Mouse (Mus musculus): ENCODE measurements around the gene M6pr. TPM values are rescaled to one million over a fixed set of nuclear protein-coding genes. Genes with fewer than 3 reads are reported as not detected.
"Not testable (repeated sequence)": the region's sequence is repeated elsewhere in the genome, so short reads cannot be mapped to it uniquely, and the experiment has no call there.

Gene M6pr
- polyA plus RNA-seq, 1 experiment from 2014 or later, result 75.1 TPM

DNA sequence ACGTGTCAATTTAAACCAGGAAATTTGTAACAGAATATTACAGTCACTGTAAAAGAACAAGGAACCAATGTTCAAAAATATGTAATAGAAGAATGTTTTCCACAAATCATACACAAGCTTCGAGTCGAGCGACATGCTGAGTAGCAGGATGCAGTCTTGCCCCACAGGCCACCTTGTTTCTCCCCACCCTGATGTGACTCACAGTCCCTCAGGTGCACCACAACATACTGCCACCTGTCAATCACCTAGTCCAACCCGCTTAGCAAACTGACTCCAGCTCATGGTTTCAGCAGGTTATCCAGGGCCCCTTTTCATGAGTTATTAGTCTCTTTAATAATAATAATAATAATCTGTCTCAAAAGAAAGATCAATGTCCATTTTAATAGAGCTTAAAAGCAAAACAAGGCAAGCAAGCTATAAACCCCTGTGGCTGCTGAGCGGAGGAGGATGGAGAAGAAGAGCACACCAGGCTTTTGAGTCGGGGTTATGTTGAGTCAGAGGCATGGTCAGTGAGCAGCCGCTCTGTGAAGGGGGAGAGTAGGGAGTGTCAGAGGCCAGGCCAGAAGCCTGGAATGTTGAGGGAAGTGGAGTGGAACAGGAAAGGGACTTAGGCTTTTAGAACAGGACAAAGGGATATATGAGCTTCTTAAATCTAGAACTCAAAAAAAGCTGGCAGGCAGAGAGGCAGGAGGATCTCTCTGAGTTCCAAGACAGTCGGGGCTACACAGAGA lies 36.0 kb downstream of the M6pr start:
- Histone ChIP-seq H3K9ac (no peak overlapping the region), H3K4me2 (replicated peaks) (no peak overlapping the region), H3K36me3 (no peaks in the 10 kb centered on the region), H3K27ac (no peak overlapping the region), H3K27me3 (no peaks in the 10 kb centered on the region), H3K4me3 (no peak overlapping the region), H3K4me1 (0 out of 2 replicates have a peak, but pooled peaks cover 3% of the 10 kb centered on the region), H3K9me3 (no peaks in the 10 kb centered on the region)
- ATAC-seq (ENCODE audit: insufficient number of reproducible peaks, insufficient read depth, low FRiP score, low TSS enrichment), result no peak
- WGBS, result 46% methylated on average over 9 of the region's 9 CpGs

GRCm38 (mm10) chr6:122345731-122346130 lies 37.2 kb downstream of the M6pr start:
- Histone ChIP-seq H3K27me3 (no peaks in the 10 kb centered on the region), H3K4me3 (no peak overlapping the region), H3K4me2 (replicated peaks) (no peak overlapping the region), H3K9ac (no peak overlapping the region), H3K4me1 (0 out of 2 replicates have a peak, but pooled peaks cover 3% of the 10 kb centered on the region), H3K27ac (no peak overlapping the region), H3K36me3 (no peaks in the 10 kb centered on the region), H3K9me3 (no peaks in the 10 kb centered on the region)
- 81% methylated on average over 6 of the region's 6 CpGs for WGBS
- ATAC-seq (ENCODE audit: insufficient number of reproducible peaks, insufficient read depth, low FRiP score, low TSS enrichment), result no peak

DNA sequence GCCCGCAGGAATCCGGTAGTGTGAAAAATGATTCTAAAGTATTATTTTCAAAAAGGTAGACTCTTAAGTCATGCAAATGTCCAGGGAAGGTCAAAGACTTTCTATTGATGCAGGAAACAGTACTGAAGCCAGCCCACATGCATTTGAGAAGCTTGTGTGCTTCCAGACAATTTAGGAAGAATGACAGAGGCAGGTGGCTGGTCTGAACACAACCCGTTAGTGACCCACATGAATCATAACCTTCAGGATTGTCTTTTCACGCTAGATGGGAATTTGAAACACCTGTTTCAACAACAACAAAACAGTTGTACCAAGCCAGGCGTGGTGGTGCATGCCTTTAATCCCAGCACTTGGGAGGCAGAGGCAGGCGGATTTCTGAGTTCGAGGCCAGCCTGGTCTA lies 37.9 kb downstream of the M6pr start:
- H3K9ac ChIP-seq, result no peak overlapping the region
- no peak overlapping the region for H3K27ac ChIP-seq
- WGBS, result 80% methylated on average over 7 of the region's 7 CpGs
- no peaks in the 10 kb centered on the region for H3K4me1 ChIP-seq
- ATAC-seq (ENCODE audit: insufficient number of reproducible peaks, insufficient read depth, low FRiP score, low TSS enrichment), result no peak
- no peaks in the 10 kb centered on the region for H3K9me3 ChIP-seq
- H3K4me3 ChIP-seq, result no peak overlapping the region
- no peaks in the 10 kb centered on the region for H3K36me3 ChIP-seq
- no peaks in the 10 kb centered on the region for H3K27me3 ChIP-seq
- no peak overlapping the region for H3K4me2 ChIP-seq (replicated peaks)

DNA sequence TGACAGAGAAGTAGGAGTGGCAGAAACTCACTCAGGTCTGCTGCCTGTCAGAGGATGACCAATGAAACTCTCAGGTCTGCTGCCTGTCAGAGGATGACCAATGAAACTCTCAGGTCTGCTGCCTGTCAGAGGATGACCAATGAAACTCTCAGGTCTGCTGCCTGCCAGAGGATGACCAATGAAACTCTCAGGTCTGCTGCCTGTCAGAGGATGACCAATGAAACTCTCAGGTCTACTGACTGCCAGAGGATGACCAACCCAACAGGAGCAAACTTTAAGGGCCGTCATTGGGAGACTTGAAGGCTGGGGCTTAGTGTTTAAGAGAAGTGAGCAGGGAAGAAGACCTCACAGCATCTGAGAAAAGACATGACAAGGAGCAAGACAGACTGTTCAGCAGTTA lies 38.8 kb downstream of the M6pr start:
- H3K27ac ChIP-seq; H3K4me1 ChIP-seq; H3K9me3 ChIP-seq; H3K4me3 ChIP-seq; H3K36me3 ChIP-seq; ATAC-seq (ENCODE audit: insufficient number of reproducible peaks, insufficient read depth, low FRiP score, low TSS enrichment); H3K4me2 ChIP-seq (replicated peaks); H3K27me3 ChIP-seq; H3K9ac ChIP-seq: not testable (repeated sequence)
- 67% methylated on average over 1 of the region's 1 CpGs for WGBS

DNA sequence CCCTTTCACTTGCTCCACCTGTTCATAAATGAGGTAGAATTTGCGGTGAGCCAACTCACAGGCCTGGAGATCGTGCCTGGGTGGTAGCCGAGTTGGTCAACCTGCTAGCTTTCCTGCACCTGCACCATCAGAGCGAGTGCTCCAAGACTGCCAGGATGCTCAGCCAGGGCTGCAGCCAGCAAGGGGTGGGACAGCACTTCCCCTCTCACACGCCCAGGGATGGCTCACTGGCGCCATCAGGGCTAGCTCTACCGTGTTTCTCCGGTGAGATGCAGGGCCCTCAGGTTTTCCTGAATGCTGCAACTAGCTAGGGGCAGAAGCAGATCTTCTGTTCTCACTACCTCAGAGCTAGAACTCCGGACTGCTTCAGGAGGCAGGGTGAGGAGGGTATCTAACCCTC lies 47.4 kb downstream of the M6pr start:
- H3K9ac ChIP-seq, result no peak overlapping the region
- ATAC-seq (ENCODE audit: insufficient number of reproducible peaks, insufficient read depth, low FRiP score, low TSS enrichment), result no peak
- no peaks in the 10 kb centered on the region for H3K27me3 ChIP-seq
- WGBS, result 61% methylated on average over 9 of the region's 9 CpGs
- no peak overlapping the region for H3K27ac ChIP-seq
- no peaks in the 10 kb centered on the region for H3K9me3 ChIP-seq
- no peaks in the 10 kb centered on the region for H3K36me3 ChIP-seq
- H3K4me3 ChIP-seq, result no peak overlapping the region
- H3K4me1 ChIP-seq, result no peaks in the 10 kb centered on the region
- no peak overlapping the region for H3K4me2 ChIP-seq (replicated peaks)

- H3K4me3 ChIP-seq, result no peak overlapping the region
- WGBS, result 89% methylated on average over 1 of the region's 1 CpGs
Observed at GRCm38 (mm10) chr6:122357089-122357488, 48.6 kb downstream of the M6pr start.

DNA sequence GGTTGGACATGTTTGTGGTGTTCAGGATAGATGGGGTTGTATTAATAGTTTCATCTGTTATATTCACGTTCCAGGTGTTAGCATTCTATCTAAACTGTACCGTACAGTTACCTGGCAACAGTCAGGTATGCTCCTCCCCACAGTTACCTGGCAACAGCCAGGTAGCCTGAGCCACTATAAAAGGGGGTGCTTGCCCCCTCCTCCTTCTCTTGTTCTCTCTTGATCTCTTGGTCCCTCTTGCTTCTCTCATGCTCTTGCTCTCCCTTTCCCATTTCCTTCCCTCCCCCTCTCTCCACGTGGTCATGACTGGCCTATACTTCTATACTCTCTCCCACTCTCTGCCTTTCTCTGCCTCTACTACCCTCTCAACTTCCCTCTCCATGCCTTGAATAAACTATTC lies 57.2 kb downstream of the M6pr start:
- no peak overlapping the region for H3K4me2 ChIP-seq (replicated peaks)
- no peaks in the 10 kb centered on the region for H3K9me3 ChIP-seq
- WGBS, result 59% methylated on average over 3 of the region's 3 CpGs
- no peaks in the 10 kb centered on the region for H3K36me3 ChIP-seq
- ATAC-seq (ENCODE audit: insufficient number of reproducible peaks, insufficient read depth, low FRiP score, low TSS enrichment), result no peak
- no peak overlapping the region for H3K4me3 ChIP-seq
- no peak overlapping the region for H3K9ac ChIP-seq
- no peaks in the 10 kb centered on the region for H3K4me1 ChIP-seq
- no peaks in the 10 kb centered on the region for H3K27me3 ChIP-seq
- no peak overlapping the region for H3K27ac ChIP-seq

More at GRCm38 (mm10) chr6:122357089-122357488, 48.6 kb downstream of the M6pr start:
- Histone ChIP-seq H3K4me1 (no peaks in the 10 kb centered on the region), H3K9me3 (no peaks in the 10 kb centered on the region), H3K27ac (no peak overlapping the region), H3K27me3 (no peaks in the 10 kb centered on the region), H3K4me2 (replicated peaks) (no peak overlapping the region), H3K9ac (no peak overlapping the region), H3K36me3 (no peaks in the 10 kb centered on the region)
- no peak for ATAC-seq (ENCODE audit: insufficient number of reproducible peaks, insufficient read depth, low FRiP score, low TSS enrichment)

DNA sequence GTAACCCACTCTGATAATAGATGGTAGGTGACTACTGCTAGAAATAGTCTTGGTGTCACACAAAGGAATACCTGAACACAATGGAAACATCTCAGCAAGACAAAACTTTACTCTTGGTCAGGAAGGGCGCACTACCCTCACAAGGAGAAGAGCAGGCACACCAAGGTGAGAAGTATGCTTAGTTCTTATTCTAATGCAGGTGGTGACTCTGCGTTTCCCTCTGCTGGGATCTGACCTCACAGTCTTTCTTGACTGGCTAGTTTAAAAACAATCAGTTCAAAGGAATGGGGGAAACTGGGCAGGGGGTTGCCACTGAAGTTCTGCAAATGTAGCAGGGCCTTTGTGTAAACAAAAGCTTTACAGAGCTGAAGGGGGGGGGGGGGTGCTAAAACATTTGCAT lies 57.8 kb downstream of the M6pr start:
- Histone ChIP-seq H3K4me1 (no peaks in the 10 kb centered on the region), H3K27ac (no peak overlapping the region), H3K4me2 (replicated peaks) (no peak overlapping the region), H3K4me3 (no peak overlapping the region), H3K27me3 (no peaks in the 10 kb centered on the region), H3K9me3 (no peaks in the 10 kb centered on the region), H3K36me3 (no peaks in the 10 kb centered on the region), H3K9ac (no peak overlapping the region)
- 40% methylated on average over 2 of the region's 2 CpGs for WGBS
- no peak for ATAC-seq (ENCODE audit: insufficient number of reproducible peaks, insufficient read depth, low FRiP score, low TSS enrichment)

DNA sequence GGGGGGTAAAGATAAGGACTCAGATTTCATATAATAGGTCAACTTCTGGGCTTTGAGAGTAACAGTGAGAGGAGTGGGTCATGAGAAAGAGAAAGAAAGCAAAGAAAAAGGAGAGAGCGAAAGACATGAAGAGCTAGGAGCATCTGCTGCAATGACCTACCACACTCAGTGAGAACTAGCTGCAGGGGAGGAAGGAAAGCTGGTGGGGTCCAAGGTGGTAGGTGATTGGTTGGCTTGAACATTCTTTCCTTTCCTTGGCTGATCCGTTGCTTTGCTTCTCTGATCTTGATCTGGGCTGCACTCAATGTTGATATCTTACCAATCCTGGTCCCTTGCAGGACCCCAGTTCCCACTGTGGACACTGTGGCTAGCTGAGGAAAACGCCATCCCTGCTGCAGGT lies 58.5 kb downstream of the M6pr start:
- Histone ChIP-seq H3K27me3 (no peaks in the 10 kb centered on the region), H3K4me2 (replicated peaks) (no peak overlapping the region), H3K27ac (no peak overlapping the region), H3K4me1 (no peaks in the 10 kb centered on the region), H3K4me3 (no peak overlapping the region), H3K9ac (no peak overlapping the region), H3K36me3 (no peaks in the 10 kb centered on the region), H3K9me3 (no peaks in the 10 kb centered on the region)
- no peak for ATAC-seq (ENCODE audit: insufficient number of reproducible peaks, insufficient read depth, low FRiP score, low TSS enrichment)
- 52% methylated on average over 3 of the region's 3 CpGs for WGBS

Other genes starting within 250 kb of the M6pr start
- 0.15 TPM in 2 replicates for gene Klrg1, start 25.8 kb upstream of the M6pr start, polyA plus RNA-seq (2016; fragmentation: Nextera tagmentation; extraction: Ambion mirVana)
- gene Phc1, start 31.8 kb downstream of the M6pr start, polyA plus RNA-seq (2016; fragmentation: Nextera tagmentation; extraction: Ambion mirVana), result 29.4 and 30.0 TPM in 2 replicates
- gene Rimklb, start 190.0 kb downstream of the M6pr start, polyA plus RNA-seq (2016; fragmentation: Nextera tagmentation; extraction: Ambion mirVana), result 46.2 and 49.7 TPM in 2 replicates
- 3.0 and 3.1 TPM in 2 replicates for gene Mfap5, start 197.1 kb downstream of the M6pr start, polyA plus RNA-seq (2016; fragmentation: Nextera tagmentation; extraction: Ambion mirVana)
- gene Aicda, start 245.1 kb downstream of the M6pr start, polyA plus RNA-seq (2016; fragmentation: Nextera tagmentation; extraction: Ambion mirVana), result not detected in 2 replicates

All from embryonic facial prominence, embryonic 12.5 days (tissue).